Mouse (Mus musculus): ENCODE results near the gene Krtap19-3.

Krtap19-3 gene

DNA sequence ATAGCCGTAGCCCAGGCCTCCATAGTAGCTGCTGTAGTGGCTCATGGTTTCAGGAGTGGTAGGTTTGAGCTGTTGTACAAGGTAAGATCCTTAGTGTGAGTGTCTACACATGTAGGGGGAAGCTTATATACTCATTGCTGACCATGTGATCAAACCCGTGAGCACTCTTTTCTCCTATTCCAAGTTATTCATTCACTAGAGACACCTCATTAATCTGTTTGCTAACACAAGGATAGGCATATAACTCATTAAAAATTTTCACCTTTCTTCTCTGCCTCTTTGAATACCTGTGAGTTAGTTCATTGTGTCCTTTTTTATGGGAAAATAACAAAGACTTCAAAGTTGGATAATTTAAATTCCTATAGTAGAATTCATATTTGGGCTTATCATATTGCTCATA lies at the start of gene Krtap19-3:
Krtap19-3 (minus strand) TSS at position 101 of the 400 bp plus-strand sequence.
- Histone ChIP-seq H3K4me3 (replicated peaks; ENCODE audit: low read length) (no peak within 1 kb of the TSS), H3K9me3 (ENCODE audit: low read length) (no peaks in the 10 kb centered on the region), H3K36me3 (ENCODE audit: insufficient read depth, low read length) (no peaks in the 10 kb centered on the region), H3K27me3 (ENCODE audit: insufficient read depth, low read length) (no peaks in the 10 kb centered on the region), H3K4me1 (replicated peaks; ENCODE audit: low read depth, low read length) (no peaks in the 10 kb centered on the region)
- TF ChIP-seq NANOG (IDR thresholded peaks at IDR 0.05; ENCODE audit: borderline replicate concordance, low read length), result no peak
- TF ChIP-seq POU5F1 (IDR thresholded peaks at IDR 0.05; ENCODE audit: borderline replicate concordance, low read length), result no peak
- TF ChIP-seq CTCF (conservative IDR thresholded peaks at IDR 0.05; ENCODE audit: low read length), result no peak

DNA sequence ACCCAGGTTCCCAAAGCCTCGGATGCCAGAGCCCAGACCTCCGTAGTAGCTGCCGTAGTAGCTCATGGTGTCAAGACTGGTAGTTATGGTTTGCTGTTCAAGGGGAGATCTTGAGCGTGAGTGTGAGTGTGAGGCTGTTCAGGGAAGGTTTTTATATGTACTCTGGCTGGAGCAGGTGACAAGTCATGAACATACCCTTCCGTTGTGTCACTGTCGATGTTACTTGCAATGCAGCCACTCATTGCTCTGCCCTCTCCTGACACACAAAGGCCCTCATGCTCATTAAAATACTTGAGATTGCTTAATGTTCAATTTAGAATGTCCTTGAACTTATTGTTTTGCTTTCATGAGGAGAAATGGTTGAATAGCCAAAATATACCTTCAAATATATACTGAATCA lies 18.5 kb upstream of the Krtap19-3 start, which contains the start of gene Krtap19-5:
Krtap19-5 (minus strand) TSS at position 101 of the 400 bp plus-strand sequence.
- Histone ChIP-seq H3K27me3 (ENCODE audit: insufficient read depth, low read length) (no peaks in the 10 kb centered on the region), H3K36me3 (ENCODE audit: insufficient read depth, low read length) (no peaks in the 10 kb centered on the region), H3K4me3 (replicated peaks; ENCODE audit: low read length) (no peak within 1 kb of the TSS), H3K4me1 (replicated peaks; ENCODE audit: low read depth, low read length) (no peaks in the 10 kb centered on the region), H3K9me3 (ENCODE audit: low read length) (no peaks in the 10 kb centered on the region)
- TF ChIP-seq POU5F1 (IDR thresholded peaks at IDR 0.05; ENCODE audit: borderline replicate concordance, low read length) (no peak), NANOG (IDR thresholded peaks at IDR 0.05; ENCODE audit: borderline replicate concordance, low read length) (no peak), CTCF (conservative IDR thresholded peaks at IDR 0.05; ENCODE audit: low read length) (no peak)

DNA sequence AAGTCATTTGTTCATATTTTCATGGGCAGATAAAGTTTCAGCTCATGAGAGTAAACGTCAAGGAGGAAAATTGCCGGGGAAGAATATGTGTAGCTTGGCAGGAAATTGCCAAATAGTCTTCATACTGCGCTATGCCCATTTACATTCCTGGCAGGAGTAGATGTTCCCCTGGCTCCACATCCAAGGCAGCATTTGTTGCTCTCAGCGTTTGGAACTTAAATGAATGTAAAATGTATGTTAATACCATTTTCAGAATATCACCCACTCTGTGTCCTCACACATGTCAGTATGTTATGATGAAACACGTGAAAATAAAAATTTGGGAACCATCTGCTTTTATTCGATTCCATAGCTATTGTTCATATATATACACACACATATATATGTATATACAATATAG lies 9.0 kb upstream of the Krtap19-3 start:
- Histone ChIP-seq H3K4me1 (replicated peaks; ENCODE audit: low read depth, low read length) (no peaks in the 10 kb centered on the region), H3K9me3 (ENCODE audit: low read length) (peaks cover 24% of the 10 kb centered on the region), H3K36me3 (ENCODE audit: insufficient read depth, low read length) (no peaks in the 10 kb centered on the region), H3K4me3 (replicated peaks; ENCODE audit: low read length) (no peak overlapping the region), H3K27me3 (ENCODE audit: insufficient read depth, low read length) (no peaks in the 10 kb centered on the region)
- TF ChIP-seq CTCF (conservative IDR thresholded peaks at IDR 0.05; ENCODE audit: low read length) (no peak), NANOG (IDR thresholded peaks at IDR 0.05; ENCODE audit: borderline replicate concordance, low read length) (no peak), POU5F1 (IDR thresholded peaks at IDR 0.05; ENCODE audit: borderline replicate concordance, low read length) (no peak)

DNA sequence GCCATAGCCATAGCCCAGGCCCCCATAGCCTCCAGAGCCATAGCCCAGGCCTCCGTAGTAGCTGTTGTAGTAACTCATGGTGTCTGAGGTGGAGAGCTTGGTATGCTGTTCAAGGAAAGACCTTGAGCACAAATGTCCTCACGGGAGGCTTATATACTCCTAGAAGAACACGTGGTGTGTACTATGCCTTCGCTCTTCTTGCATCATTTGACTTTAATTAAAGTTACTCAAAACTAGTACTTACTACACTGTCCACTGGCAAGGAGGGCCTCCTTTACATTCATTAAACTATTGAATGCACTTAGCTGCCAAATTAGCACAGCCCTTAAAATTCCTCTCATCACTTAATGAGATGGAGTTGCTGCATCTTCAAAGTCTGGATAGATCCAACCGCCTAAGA lies 7.2 kb upstream of the Krtap19-3 start, which contains the start of gene Krtap19-4:
Krtap19-4 (minus strand) TSS at position 101 of the 400 bp plus-strand sequence.
- TF ChIP-seq POU5F1 (IDR thresholded peaks at IDR 0.05; ENCODE audit: borderline replicate concordance, low read length) (no peak), CTCF (conservative IDR thresholded peaks at IDR 0.05; ENCODE audit: low read length) (no peak), NANOG (IDR thresholded peaks at IDR 0.05; ENCODE audit: borderline replicate concordance, low read length) (no peak)

DNA sequence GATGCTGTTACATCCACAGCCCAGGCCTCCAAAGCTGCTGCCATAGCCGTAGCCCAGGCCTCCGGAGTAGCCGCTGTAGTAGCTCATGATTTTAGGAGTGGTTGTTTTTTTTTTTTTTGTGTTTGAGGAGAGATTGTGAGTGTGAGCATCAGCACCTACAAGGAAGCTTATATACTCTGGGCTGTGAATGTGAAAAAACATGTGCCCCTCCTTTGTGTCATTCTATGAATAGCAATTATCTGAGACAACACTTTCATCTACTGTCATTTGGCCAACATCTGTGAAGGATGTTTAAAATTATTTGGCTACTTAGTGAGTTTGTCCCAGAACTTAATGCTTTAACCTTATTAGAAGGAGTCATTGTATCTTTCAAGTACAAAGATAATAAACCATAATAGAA lies 3.7 kb downstream of the Krtap19-3 start, which contains the start of gene Krtap19-2:
Krtap19-2 (minus strand) TSS at position 101 of the 400 bp plus-strand sequence.
- Histone ChIP-seq H3K9me3 (ENCODE audit: low read length) (no peaks in the 10 kb centered on the region), H3K4me3 (replicated peaks; ENCODE audit: low read length) (no peak within 1 kb of the TSS), H3K4me1 (replicated peaks; ENCODE audit: low read depth, low read length) (no peaks in the 10 kb centered on the region), H3K36me3 (ENCODE audit: insufficient read depth, low read length) (no peaks in the 10 kb centered on the region), H3K27me3 (ENCODE audit: insufficient read depth, low read length) (no peaks in the 10 kb centered on the region)
- TF ChIP-seq POU5F1 (IDR thresholded peaks at IDR 0.05; ENCODE audit: borderline replicate concordance, low read length) (no peak), CTCF (conservative IDR thresholded peaks at IDR 0.05; ENCODE audit: low read length) (no peak), NANOG (IDR thresholded peaks at IDR 0.05; ENCODE audit: borderline replicate concordance, low read length) (no peak)

More for the DNA sequence above, 7.2 kb upstream of the Krtap19-3 start, which contains the start of gene Krtap19-4:
- Histone ChIP-seq H3K4me1 (replicated peaks; ENCODE audit: low read depth, low read length) (no peaks in the 10 kb centered on the region), H3K4me3 (replicated peaks; ENCODE audit: low read length) (no peak within 1 kb of the TSS), H3K27me3 (ENCODE audit: insufficient read depth, low read length) (no peaks in the 10 kb centered on the region), H3K9me3 (ENCODE audit: low read length) (peaks cover 23% of the 10 kb centered on the region), H3K36me3 (ENCODE audit: insufficient read depth, low read length) (no peaks in the 10 kb centered on the region)

DNA sequence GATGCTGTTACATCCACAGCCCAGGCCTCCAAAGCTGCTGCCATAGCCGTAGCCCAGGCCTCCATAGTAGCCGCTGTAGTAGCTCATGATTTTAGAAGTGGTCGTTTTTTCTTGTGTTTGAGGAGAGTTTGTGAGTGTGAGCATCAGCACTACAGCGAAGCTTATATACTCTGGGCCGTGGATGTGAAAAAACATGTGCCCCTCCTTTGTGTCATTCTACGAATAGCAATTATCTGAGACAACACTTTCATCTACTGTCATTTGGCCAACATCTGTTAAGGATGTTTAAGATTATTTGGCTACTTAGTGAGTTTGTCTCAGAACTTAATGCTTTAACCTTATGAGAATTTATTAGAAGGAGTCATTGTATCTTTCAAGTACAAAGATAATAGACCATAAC lies 8.5 kb downstream of the Krtap19-3 start, which contains the start of gene Krtap19-1:
Krtap19-1 (minus strand) TSS at position 101 of the 400 bp plus-strand sequence.
- Histone ChIP-seq H3K27me3 (ENCODE audit: insufficient read depth, low read length) (no peaks in the 10 kb centered on the region), H3K4me1 (replicated peaks; ENCODE audit: low read depth, low read length) (no peaks in the 10 kb centered on the region), H3K36me3 (ENCODE audit: insufficient read depth, low read length) (no peaks in the 10 kb centered on the region), H3K9me3 (ENCODE audit: low read length) (no peaks in the 10 kb centered on the region), H3K4me3 (replicated peaks; ENCODE audit: low read length) (no peak within 1 kb of the TSS)
- TF ChIP-seq POU5F1 (IDR thresholded peaks at IDR 0.05; ENCODE audit: borderline replicate concordance, low read length), result no peak
- TF ChIP-seq CTCF (conservative IDR thresholded peaks at IDR 0.05; ENCODE audit: low read length), result no peak
- no peak for TF ChIP-seq NANOG (IDR thresholded peaks at IDR 0.05; ENCODE audit: borderline replicate concordance, low read length)

DNA sequence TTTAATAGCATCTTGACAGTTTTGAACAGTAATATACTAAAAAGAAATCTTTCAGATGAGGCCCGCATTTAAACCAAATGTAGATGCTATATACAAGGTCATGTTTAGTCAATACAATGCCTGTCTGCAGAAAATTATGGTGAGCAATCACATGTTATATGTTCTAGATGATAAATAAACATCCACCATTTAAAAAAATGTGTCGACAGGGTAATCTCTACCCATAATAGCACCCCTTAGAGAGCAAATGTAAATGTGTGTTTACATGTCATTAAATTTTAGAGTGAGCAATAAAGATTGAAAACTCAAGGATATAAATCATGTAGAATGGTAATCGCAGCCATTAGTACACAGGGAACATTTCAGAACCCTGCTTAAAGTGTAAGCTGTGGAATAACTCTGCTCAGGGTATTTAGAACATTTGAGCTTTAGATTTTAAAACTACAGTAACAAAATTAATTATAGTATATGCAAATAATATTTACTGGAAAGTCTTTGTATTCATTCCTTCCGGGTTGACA lies 12.9 kb downstream of the Krtap19-3 start:
- TF ChIP-seq CTCF (conservative IDR thresholded peaks at IDR 0.05; ENCODE audit: low read length) (no peak), POU5F1 (IDR thresholded peaks at IDR 0.05; ENCODE audit: borderline replicate concordance, low read length) (no peak), NANOG (IDR thresholded peaks at IDR 0.05; ENCODE audit: borderline replicate concordance, low read length) (no peak)
- Histone ChIP-seq H3K27me3 (ENCODE audit: insufficient read depth, low read length) (no peaks in the 10 kb centered on the region), H3K9me3 (ENCODE audit: low read length) (no peaks in the 10 kb centered on the region), H3K4me3 (replicated peaks; ENCODE audit: low read length) (no peak overlapping the region), H3K36me3 (ENCODE audit: insufficient read depth, low read length) (no peaks in the 10 kb centered on the region), H3K4me1 (replicated peaks; ENCODE audit: low read depth, low read length) (no peaks in the 10 kb centered on the region)

DNA sequence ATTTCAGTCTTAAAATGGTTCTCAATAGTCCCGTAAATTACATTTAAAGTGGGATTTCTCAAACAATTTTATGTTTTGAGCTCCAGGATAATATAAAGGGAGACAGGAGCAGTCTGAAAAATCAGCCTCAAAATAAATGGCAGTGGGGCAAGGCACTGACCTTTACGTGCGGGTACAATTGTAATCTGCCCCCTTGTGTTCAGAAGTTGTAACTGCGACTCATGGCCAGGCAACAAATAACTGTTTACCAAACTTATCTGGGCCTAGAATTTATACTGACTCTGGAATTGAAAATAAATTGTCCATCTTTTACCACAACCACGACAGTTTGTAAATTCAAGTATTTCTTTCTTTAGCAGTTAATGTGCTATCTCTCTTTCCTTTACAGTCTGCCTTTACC lies 26.4 kb downstream of the Krtap19-3 start:
- TF ChIP-seq POU5F1 (IDR thresholded peaks at IDR 0.05; ENCODE audit: borderline replicate concordance, low read length), result no peak
- no peak for TF ChIP-seq NANOG (IDR thresholded peaks at IDR 0.05; ENCODE audit: borderline replicate concordance, low read length)
- TF ChIP-seq CTCF (conservative IDR thresholded peaks at IDR 0.05; ENCODE audit: low read length), result peak; percentile 95
- Histone ChIP-seq H3K4me1 (replicated peaks; ENCODE audit: low read depth, low read length) (no peaks in the 10 kb centered on the region), H3K4me3 (replicated peaks; ENCODE audit: low read length) (no peak overlapping the region)

More for the DNA sequence above, 26.4 kb downstream of the Krtap19-3 start:
- H3K27me3 ChIP-seq (ENCODE audit: insufficient read depth, low read length), result no peaks in the 10 kb centered on the region
- no peaks in the 10 kb centered on the region for H3K9me3 ChIP-seq (ENCODE audit: low read length)
- no peaks in the 10 kb centered on the region for H3K36me3 ChIP-seq (ENCODE audit: insufficient read depth, low read length)

All from E14TG2a.4 (cell line).